Mouse (Mus musculus) kidney, adult 11 months (tissue): Measurements from ENCODE around the gene Galntl5.
"Not testable (repeated sequence)": the region's sequence is repeated elsewhere in the genome, so short reads cannot be mapped to it uniquely, and the experiment has no call there.

Experiments used
- DNase-seq: peaks from one replicate; pipeline ENCODE4 v3.0.0; 2022

The Galntl5 gene

DNA sequence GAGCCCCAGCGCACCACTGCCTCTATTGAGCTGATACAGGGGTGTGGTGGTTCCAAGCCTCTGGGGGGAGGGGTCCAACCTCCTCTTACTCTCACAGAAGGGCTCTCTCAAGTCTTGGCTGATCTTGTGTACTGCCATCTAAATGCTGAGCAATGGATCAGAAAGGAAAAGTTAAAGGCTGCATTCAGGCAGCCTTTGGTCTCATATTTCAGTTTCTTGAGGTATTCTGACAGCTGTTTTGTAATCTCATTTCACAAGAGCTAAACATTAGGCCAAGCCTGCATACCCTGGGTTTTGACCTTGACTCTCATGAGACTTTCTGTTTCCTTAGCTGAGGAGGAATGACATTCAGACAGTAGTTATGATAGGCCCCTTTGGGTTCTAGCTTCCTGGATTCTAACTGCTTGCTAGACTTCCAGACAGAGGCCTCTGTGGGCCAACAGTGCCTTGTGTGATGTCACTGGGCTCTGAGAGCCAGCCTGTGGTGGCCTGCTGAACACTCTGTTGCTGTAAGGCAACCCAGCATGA lies at the start of gene Galntl5:
Gene Galntl5 (plus strand): TSS at position 457 of the 528 bp plus-strand sequence.
- peak; percentile 59 for DNase-seq

DNA sequence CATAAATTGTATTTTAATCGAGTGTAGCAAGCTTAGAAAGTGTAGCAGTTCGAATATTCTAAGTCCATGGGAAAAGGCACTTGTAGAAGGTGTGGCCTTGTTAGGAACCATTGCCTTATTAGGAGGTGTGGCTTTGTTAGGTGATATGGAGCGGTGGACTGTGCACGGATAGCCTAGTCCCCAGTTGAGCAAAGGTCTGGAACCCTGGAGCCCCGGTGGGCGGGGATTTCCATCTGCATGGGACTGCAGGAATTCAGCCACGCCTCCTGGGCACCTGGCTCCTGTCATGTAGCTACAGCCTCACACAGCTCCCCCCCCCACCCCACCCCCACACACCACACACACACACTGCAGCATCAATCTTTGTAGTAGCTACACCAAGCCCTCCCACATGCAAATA lies 34.6 kb upstream of the Galntl5 start:
- no peak for DNase-seq

DNA sequence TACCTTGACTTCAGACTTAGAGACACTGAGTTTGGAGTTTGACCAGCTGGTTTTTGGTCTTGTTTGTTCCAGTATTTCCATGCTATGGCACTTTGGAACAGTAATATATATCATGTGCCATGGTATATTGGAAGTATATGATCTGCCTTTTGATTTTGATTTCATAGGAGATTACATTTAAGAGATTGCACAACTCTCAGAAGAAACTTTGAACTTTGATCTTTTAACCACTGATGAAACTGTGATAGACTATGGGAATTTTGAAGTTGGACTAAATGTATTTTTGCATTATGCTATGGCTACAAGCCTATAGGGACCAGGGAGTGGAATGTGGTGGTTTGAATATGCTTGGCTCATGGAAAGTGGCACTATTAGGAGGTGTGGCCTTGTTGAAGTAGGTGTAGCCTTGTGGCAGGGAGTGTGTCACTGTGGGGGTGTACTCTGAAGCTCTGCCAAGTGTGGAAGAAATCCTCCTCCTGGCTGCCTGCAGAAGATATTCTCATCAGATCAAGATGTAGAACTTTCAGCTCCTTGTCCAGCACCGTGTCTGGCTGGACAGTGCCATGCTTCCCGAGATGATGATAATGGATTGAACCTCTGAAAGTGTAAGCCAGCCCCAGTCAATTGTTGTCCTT lies 31.8 kb upstream of the Galntl5 start:
- DNase-seq: no peak

DNA sequence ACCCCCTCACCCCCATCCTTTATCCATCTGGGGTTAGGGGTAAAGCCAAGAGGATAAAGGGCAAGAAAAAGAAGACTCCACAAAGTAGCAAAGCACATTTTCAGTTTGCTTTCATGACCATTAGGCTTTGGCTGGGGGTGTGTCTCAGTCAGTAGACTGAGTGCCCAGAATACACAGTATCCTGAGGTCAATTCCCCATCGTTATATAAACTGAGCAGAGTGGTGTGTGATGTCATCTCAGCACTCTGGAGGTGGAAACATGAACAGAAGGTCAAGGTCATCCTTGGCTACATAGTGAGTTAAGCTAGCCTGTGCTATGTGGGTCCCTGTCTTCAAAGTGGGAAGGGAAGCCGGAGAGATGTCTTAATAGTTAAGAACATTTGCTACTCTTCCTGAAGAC lies 27.8 kb upstream of the Galntl5 start:
- DNase-seq: no peak

DNA sequence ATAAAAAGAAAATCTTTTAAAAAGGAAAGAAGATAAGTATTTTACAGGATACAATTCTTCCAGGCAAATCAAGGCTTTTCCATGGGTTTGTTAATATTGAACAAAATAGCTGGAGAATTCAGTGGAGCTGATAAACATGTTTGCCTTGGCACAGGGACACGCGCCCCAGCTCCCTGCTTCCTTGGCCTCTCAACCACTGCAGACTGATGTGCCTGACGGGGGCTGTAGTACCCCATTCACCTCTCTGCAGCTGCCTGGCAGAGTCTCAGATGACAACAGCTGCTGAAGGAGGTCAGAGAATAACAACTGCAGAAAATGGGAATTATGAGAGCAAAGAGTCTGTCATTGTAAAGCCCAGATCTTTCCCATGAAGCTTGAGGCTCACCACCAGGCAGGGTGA lies 27.3 kb upstream of the Galntl5 start:
- DNase-seq: no peak

DNA sequence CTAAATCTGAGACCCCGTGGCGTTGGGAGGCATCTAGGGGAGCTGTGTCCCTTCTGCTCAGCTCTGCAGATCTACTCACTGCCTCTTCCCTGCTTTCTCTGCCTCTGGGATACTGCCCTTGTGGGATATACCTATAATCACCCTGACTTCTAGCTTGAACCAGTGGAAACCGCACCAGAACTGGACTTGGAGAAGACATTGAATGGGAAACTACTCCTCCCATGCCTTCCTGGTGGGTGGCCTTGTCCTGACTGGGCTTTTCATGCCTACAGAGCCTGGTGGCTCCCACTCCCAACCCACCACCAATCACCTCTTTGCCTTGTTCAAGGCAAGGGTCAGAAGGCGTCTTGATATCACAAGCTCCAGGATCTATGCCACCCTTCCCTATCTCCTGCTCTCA lies 26.4 kb upstream of the Galntl5 start:
- DNase-seq: no peak

DNA sequence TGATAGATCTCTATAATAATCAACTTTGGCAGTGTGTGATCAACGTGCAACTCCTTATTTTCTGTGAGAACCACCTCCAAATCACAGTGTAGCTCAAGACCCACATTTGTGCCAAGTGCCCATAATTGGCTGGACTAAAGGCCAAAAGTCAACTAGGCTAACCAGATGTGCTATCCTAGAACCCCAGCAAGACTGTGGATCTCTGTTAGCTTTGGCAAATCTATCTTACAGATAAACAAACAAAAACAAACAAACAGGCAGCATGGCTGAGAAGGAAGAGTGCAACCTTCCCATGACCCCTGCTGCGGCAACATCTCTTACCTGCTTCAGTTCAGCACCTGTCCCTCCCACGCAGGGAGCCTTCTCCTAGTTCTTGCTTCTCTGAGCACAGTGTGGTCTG lies 25.9 kb upstream of the Galntl5 start:
- DNase-seq: no peak

DNA sequence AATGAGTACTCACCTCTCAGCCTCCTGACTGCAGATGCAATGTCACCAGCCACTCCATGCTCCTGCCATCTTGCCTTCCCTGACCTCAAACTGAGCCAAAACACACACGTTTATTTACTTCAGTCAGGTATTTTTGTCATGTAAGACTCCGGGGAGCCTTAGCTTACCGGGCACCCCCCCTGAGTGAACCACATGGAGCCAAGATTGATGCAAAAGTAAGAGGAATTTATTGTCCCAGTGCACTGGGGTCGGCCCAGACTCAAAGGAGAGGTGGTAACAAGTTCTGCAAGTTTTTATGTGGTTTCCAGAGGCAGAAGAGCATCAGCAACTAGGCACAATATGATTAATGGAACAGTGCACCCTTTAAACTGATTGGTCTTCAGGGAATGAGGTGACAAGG lies 24.1 kb upstream of the Galntl5 start:
- no peak for DNase-seq

DNA sequence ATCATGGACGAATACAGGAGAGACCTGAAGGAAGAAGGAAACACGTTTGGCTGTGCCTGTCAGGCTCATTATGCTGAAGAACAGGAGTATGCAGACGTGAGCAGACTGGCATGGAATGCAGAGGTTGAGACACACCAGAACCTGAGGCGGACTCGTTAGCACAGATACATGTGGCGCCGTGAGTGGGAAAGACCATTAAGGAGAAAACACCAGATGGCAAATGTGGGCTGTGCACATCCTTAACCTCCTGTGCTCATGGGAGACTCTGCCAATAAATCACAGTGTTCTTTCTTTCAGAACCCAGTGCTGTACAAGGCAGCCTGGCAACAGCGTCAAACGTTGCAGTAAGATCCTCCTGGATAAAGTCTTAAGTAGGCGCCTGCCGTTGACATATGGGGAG lies 20.7 kb upstream of the Galntl5 start:
- no peak for DNase-seq

DNA sequence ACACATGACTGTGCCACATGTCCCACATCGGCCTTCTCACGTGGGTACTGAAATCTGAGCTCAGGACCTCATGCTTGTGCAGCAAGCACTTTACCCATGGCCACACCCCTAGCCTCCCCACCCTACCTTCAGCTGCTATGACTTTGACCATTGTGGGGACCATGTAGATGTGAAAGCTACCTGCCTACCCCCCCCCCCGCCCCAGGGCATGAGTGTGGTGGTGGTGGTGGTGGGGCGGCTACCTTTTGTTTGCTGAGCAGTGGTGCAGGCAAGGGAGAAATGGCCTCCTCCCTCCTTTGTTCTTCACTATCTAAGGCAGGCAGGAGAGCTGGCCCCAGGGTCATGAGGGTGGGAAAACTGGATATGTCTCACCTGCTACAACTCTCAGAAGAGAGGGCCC lies 18.3 kb upstream of the Galntl5 start:
- no peak for DNase-seq

DNA sequence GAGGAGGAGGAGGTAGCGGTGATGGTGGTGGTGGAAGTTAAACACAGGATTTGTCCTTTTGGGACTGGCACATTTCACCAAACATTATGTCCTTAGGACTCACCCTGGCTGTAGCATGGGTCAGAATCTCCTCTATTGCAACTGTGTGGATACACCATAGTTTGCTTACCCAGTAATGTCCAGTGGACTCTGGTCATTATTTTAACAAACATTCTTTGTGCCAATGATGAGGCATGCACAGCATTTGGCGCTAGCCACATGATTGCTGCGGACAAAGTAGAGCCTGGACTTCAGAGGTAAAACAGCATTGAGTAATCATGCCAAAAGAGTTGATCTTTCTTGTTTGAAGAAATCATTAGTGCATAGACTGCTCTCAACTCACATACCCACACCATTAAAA lies 17.3 kb upstream of the Galntl5 start:
- peak; percentile 42 for DNase-seq

DNA sequence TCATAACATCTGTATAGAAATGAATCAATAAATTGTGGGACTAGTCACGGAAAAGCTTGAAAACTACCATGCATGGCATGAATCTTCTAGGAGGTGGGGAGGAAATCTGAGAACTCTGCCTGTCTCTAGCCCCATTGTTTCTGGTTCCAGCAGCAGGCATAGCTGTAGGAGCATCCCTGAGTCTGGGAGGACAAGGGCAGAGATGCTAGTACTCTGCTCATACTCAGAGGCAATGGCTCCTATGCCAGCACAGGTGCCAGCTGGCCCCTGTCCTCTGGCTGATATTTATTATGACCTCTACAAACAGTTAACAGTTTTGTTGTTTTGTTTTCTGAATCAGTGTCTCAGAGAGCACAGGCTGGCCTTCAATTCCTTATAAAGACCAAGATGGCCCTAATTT lies 16.9 kb upstream of the Galntl5 start:
- no peak for DNase-seq

DNA sequence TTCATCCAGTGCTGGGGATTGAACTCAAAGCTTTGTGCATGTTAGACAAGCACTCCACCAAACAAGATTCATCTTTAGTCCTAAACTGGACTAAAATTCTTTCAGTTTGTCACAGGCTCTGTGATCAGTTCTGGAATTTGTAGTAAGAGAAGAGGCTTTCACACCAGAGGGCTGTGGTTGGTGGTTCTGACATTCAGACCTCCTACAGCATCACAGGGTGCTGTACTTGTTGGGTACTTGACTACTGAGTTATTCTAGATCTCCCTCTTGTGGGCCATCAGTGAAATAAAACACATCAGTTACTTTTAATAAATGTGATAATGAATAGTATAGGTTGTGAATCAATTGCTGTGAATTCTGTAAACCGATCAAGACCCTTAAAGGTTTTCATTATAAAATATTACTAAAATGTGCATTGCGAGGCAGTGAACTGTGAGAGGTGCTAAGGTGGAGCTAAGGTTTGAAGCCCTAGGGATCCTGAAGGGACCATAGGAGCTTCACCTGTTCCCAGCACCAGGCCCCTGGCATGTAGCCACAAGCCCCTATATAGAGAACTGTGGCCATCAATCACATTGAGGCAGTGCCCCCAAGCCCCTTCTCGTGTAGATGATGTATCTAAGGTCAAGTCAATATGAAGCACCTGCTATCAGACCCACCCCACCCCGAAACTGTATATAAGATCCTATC lies 16.0 kb upstream of the Galntl5 start:
- DNase-seq: no peak

DNA sequence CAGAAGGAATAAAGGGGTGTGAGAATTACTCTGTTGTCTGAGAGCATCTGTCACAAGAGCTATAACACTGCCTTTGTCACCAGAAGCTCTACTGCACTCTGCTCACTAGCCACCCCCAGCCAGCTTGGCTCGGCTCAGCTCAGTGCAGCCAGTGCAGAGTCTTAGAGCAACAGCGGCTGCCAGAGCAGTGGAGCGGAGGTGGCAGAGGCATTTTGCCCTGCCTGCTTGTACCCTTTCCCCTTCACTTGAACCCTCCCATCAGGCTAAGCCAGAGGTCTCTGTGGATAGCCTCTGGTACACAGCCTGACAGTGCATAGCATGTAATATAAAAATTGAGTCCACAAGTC lies 15.5 kb upstream of the Galntl5 start:
- peak; percentile 44 for DNase-seq

DNA sequence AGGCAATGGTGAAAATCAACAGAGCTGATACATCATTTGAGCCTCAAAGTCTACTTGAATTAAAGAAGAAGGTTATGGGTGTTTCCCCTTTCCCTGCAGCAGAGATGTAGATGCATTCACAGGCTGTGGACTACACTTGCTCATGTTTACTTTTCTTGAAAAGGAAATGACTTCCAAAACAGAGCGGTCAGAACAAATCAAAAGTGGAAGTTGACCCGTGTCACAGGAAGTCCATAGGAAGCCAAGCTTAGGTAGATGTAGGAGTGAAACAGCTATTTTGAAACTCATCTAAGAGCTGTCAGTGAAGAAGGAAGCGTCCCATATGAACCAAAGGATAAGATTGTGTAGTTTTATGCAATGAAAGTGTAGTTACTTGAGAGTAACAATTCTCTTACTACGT lies 14.6 kb upstream of the Galntl5 start:
- DNase-seq: no peak

DNA sequence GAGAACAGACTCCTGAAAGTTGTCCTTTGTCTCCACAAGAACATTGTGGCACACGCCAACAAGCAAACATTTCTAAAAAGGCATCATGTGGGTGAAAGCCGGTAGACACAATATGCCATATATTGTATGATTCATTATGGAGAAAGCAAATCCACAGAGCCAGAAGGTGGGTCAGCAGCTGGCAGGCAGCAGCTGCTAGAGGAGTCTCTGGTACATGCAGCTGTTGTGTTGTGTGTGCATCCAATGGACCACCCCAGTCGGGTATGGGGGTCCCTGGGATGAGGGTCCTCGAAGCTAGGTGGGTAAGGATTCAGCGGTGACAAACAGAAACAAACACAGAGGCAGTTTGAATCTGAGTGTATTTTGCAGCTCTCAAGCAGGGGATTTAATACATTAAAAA lies 3.3 kb upstream of the Galntl5 start:
- DNase-seq: not testable (repeated sequence)

DNA sequence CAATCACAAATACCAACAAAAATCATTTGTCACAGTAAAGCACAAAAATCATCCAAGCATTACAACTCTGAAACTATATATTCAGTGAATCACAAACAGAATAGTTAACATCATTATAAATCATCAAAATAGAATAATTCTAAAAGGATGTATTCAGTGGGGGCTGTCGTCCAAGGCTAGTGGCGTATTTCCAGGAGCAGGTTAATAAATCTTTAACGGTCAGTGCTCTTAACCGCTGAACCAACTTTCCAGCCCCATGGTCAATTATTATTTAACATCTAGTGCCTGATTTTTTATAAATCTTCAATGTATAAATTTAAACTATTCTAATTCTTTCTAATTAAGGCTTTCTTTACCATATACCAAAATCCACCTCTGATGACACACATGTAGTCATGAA lies 2.7 kb upstream of the Galntl5 start:
- DNase-seq: peak; percentile 31

DNA sequence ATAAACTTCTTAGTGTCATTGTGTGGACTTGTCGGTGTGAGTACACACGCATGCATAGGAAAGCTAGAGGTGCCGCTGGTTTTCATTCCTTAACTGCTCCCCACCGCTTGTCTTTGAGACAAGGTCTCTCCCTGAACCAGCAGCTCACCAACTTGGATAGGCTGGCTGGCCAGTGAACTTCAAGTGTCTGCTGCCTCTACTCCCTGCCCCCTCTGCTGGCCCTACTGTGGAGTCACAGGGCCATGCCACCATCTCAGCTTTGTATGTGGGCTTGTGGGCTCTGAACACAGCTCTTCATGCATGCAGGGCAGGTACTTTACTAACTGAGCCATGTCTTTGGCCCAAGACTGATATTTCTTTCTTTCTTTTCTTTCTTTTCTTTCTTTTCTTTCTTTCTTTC lies 2.0 kb upstream of the Galntl5 start:
- DNase-seq: no peak

DNA sequence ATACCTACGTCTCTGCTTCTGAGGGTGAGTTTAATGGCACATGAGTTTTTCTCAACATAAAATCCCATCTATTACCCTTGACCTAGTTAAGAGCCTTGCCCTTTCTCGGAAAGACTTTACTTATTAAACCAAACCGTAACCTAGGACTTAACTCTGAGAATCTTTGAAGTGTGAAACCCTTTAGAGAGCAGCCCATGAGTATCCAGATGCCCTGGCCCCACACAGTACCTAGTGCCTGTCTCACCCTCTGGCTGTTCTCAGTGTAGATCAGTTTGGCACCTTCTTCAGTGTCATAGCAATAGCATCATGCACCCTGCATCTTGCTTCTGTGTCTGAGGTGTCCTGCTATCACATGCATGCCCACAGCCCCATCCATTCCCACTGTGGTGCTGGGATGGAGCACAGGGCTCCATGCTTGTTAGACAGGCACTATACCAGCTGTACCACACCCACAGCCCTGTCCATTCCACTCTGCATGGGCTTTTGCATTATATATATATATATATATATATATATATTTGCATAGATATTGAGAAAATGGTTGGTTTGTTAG lies 1.2 kb upstream of the Galntl5 start:
- DNase-seq: peak; percentile 78

DNA sequence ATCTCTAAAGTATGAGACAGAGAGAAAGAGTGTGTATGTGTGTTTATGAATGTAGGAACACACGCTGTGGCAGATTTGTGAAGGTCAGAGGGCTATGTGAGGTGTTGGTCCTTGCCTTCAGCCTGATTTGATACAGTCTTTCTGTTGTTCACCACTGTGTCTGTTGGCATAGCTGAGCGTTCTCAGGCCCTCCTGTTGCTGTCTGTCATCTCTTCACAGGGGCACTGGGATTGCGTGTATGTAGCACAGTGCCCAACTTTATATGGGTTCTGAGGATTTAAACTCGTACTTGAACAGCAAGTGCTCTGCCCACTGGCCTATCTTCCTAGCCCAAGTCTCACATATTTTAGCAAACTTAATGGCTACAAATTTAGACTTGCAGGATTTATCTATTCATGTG lies 2.3 kb downstream of the Galntl5 start:
- no peak for DNase-seq

DNA sequence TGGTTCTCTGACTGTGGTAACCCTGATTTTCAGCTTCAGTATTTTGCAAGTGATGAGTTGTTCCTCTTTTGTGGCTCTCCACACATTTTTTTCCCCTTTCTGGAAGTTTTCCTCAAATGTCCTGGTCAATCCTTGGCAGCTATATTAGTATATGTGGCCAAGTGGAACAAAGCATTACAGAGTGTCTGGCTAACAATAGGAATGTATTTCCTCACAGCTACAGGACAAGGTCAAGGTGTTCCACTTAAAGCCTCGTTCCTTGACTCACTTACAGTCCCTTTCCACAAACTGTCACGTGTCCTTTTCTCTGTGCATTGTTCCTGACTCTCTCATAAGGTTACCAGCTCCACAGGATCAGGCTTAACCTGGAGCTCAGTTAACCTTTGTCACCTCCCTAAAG lies 3.3 kb downstream of the Galntl5 start:
- no peak for DNase-seq

DNA sequence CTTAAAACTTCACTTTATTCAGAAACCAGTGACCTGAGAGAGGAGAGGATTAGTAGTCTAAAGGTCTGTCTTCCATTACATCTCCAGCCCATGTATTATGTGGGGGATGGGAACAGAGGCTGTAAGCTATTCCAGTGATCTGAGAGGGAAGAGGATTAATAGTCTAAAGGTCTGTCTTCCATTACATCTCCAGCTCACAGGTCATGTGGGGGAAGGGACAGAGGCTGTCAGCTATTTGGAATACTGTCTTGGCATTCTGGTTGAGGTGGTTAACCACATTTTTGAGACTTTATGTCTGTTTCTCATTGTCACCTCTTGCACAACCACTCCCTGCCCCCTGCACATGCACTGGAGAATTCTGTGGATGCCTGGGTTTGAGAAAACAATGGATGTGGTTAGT lies 6.5 kb downstream of the Galntl5 start:
- DNase-seq: peak; percentile 75

DNA sequence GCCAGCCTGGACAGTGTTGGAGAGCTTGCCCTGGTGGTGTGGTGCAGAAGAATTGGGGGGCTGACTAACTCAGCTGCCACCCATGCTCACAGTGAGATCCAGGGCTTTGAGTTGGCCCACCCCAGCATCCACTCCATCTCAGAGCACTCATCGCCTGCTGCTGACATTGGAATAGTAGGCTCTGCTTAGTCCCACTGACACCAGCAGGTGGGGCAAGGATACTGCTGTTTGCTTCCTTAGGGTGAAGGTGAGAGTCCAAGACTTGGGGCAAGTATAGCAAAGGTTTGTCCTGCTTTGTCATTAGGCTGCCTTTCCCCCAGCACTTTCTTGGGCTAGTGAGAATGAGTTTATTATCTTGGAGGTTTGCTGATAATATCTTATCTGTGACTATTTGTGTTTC lies 7.5 kb downstream of the Galntl5 start:
- peak; percentile 77 for DNase-seq

DNA sequence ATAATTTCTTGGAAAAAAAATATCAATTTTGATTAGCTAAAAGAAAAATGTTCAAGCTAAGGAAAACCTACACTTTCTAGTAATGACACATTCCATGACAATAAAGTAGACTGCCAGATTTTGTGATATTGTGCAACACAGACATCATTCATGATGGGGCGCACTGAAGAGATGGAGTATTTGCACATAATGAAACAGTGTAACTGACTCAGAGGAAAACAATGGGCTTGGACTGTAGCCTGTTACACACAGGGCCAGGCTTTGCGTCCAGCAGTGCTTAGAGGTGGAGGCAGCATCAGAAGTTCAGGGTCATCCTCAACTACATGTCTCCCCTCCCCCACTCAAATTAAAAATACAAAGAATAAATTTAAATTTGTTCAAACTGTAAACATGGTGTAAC lies 9.3 kb downstream of the Galntl5 start:
- DNase-seq: no peak

DNA sequence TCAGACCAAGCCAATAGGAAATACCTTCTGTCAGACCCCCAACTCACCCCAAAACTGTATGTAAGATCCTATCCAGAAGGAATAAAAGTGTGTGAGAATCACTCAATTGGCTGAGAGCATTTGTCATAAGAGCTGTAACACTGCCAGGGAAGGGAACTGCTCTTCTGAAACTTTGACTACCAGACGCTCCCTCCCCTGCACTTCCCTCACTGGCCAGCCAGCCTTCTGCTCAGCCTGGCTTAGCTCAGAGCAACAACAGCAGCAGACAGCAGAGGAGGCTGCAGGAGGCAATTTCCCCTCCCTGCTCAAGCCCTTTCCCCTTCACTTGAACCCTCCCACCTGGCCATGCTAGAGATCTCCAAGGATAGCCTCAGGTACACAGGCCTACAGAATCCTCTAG lies 30.6 kb downstream of the Galntl5 start:
- DNase-seq: no peak
